Mouse (Mus musculus): ENCODE results near the gene 4930453N24Rik. TPM values are rescaled to one million over a fixed set of nuclear protein-coding genes. Genes with fewer than 3 reads are reported as not detected.

Gene 4930453N24Rik
- 39.0 TPM for polyA plus RNA-seq (2017; shearing (Covaris generic))

DNA sequence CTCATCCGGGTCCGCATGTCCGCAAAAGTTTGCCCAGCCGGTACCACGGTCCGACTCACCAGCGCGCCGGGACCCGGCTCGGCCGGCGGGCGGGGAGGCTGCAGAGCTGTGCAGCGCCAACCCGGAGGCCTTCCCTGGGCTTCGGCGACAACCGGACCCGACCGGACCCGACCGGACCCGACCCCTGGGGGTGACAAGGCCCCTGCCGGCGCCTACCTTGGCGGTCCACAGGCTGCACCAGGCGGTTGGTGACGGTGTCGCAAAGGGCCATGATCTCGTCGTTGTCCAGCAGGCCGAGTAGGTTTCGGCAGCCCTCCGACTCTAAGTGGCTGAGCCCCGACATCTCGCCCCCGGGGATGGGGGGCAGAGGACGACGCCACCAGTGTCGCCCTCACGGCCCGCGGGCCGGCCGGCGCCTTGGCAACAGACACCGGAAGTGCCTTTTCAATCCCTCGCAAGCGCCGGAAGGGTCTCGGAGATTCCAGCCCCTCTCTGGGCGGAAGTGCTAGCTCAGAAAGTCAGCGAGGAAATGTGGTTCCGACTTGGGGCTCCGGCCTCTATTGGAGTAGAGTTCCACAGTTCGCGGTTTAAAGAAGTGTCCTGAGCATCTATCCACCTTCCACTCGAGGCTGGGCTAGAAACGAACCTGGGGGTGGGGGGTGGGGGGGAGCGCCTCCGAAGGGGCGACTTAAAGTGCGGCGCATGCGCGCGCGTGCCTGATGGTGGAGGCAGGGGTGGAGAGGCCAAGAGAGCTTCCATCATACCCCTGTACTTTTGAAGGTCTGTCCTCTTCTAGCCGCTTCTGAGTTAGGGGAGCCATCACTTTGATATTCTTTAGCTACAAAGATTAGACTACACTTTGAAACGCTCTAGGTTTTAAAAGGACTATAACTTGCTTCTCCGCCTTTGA lies at the start of gene 4930453N24Rik:
Gene 4930453N24Rik, minus strand, starts transcription at position 641 of the 910 bp plus-strand sequence.

Other genes with a start within 250 kb of the 4930453N24Rik start
- not detected for gene Csnka2ip, start 168.8 kb downstream of the 4930453N24Rik start, polyA plus RNA-seq (2017; shearing (Covaris generic))
- 25.5 TPM for gene Zfp654, start 80.5 kb upstream of the 4930453N24Rik start, polyA plus RNA-seq (2017; shearing (Covaris generic))
- 90.6 TPM for gene Cggbp1, start 80.8 kb upstream of the 4930453N24Rik start, polyA plus RNA-seq (2017; shearing (Covaris generic))